Mouse (Mus musculus): ENCODE data around the gene 4930562C15Rik. TPM values are rescaled to one million over a fixed set of nuclear protein-coding genes. Genes with fewer than 3 reads are reported as not detected.

The 4930562C15Rik gene
- polyA plus RNA-seq, 1 experiment from 2014 or later = 0.93 TPM

DNA sequence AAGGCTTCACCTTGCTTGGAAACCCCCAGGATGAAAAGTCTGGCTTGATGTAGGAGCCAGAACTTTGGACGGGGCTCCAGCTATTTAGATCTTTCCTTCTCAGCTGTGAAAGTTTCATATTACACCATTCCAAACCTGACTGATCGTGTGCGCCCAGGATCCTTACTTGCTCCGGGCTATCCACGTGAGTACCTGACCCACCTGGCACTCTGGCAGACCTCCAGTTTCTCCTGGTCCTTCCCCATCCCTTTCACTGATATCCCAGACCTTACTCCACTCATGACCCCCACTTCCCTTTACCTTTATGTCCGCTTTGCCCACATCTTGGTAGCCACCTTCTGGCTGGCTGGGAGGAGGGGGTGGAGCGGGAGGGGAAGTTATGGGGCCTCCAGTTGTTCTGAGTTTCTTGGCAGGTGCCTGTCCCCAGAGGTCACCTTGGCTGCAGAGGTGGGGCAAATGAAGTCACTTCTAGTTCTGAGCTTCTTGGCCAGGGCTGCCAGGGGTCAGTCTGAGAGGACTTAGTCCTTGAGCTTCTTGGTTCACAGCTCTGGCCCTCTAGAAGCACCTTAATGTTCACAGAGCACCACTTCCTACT is 31.0 kb downstream of the 4930562C15Rik start:
- Histone ChIP-seq H3K4me3 (ENCODE audit: low read depth, low read length) (no peak overlapping the region), H3K36me3 (ENCODE audit: control insufficient read depth, insufficient read depth, low read length) (no peaks in the 10 kb centered on the region), H3K9me3 (ENCODE audit: control insufficient read depth, low read length) (no peaks in the 10 kb centered on the region), H3K4me1 (ENCODE audit: control insufficient read depth, insufficient read depth, low read length) (no peaks in the 10 kb centered on the region), H3K27ac (replicated peaks; ENCODE audit: low read depth, low read length) (no peak overlapping the region), H3K4me2 (ENCODE audit: low read depth, severe bottlenecking) (no peak overlapping the region), H3K9ac (ENCODE audit: low read length) (no peak overlapping the region), H3K27me3 (ENCODE audit: control insufficient read depth, insufficient read depth, low read length) (no peaks in the 10 kb centered on the region)
- no peak for ATAC-seq (ENCODE audit: insufficient number of reproducible peaks, low FRiP score, low TSS enrichment, low read depth)
- WGBS = 56% methylated on average over 7 of the region's 7 CpGs
- DNase-seq (ENCODE audit: low spot score) = no peak

DNA sequence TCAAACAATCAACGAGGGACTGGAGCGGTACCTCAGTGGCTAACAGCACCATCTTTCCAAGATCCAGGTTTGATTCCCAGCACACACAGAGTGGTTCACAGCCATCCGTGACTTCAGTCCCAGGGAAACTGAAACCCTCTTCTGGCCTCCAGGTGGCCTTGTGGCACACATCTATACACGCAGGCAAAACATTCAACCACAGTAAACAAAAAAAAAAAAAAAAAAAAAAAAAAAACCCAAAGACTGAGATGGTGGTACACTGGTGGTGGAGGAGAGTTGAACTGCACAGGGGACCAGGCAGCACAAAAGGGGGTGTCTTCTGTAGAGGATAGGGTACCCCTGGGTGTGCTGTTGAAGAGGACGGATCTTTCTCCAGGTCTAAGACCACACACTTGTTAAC is 35.3 kb downstream of the 4930562C15Rik start:
- Histone ChIP-seq H3K4me3 (ENCODE audit: low read depth, low read length) (no peak overlapping the region), H3K4me2 (ENCODE audit: low read depth, severe bottlenecking) (no peak overlapping the region), H3K36me3 (ENCODE audit: control insufficient read depth, insufficient read depth, low read length) (no peaks in the 10 kb centered on the region; the same call in 1 of the 2 replicates), H3K27ac (replicated peaks; ENCODE audit: low read depth, low read length) (no peak overlapping the region), H3K9ac (ENCODE audit: low read length) (no peak overlapping the region), H3K4me1 (ENCODE audit: control insufficient read depth, insufficient read depth, low read length) (no peaks in the 10 kb centered on the region), H3K27me3 (ENCODE audit: control insufficient read depth, insufficient read depth, low read length) (no peaks in the 10 kb centered on the region), H3K9me3 (ENCODE audit: control insufficient read depth, low read length) (no peaks in the 10 kb centered on the region)
- 90% methylated on average over 5 of the region's 5 CpGs for WGBS
- ATAC-seq (ENCODE audit: insufficient number of reproducible peaks, low FRiP score, low TSS enrichment, low read depth) (no peak), DNase-seq (ENCODE audit: low spot score) (no peak)

DNA sequence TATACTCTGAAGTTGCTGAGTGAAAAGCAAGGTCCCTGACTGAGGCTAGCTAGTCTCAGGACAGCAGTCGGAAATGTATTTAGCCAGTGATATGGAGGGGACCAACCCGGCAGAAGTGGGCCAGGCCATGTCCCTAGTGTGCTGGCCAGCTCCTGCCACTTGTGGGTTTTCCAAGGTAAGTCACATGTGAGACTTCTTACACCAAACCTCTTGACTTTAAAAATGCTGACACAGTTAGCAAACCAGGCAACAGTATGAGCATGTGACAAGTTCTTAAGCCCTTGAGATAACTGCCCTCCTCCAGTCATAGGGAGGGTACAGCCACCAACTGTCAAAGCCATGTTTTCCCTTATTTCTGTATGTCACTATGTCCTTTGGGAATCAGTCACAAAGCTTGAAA is 36.7 kb downstream of the 4930562C15Rik start:
- H3K27ac ChIP-seq (replicated peaks; ENCODE audit: low read depth, low read length) = no peak overlapping the region
- H3K27me3 ChIP-seq (ENCODE audit: control insufficient read depth, insufficient read depth, low read length) = no peaks in the 10 kb centered on the region
- no peaks in the 10 kb centered on the region for H3K9me3 ChIP-seq (ENCODE audit: control insufficient read depth, low read length)
- no peak overlapping the region for H3K9ac ChIP-seq (ENCODE audit: low read length)
- no peak overlapping the region for H3K4me3 ChIP-seq (ENCODE audit: low read depth, low read length)
- no peak for ATAC-seq (ENCODE audit: insufficient number of reproducible peaks, low FRiP score, low TSS enrichment, low read depth)
- no peak for DNase-seq (ENCODE audit: low spot score)
- 79% methylated on average over 2 of the region's 2 CpGs for WGBS
- no peak overlapping the region for H3K4me2 ChIP-seq (ENCODE audit: low read depth, severe bottlenecking)
- H3K36me3 ChIP-seq (ENCODE audit: control insufficient read depth, insufficient read depth, low read length) = peaks cover 6% of the 10 kb centered on the region
- H3K4me1 ChIP-seq (ENCODE audit: control insufficient read depth, insufficient read depth, low read length) = no peaks in the 10 kb centered on the region

DNA sequence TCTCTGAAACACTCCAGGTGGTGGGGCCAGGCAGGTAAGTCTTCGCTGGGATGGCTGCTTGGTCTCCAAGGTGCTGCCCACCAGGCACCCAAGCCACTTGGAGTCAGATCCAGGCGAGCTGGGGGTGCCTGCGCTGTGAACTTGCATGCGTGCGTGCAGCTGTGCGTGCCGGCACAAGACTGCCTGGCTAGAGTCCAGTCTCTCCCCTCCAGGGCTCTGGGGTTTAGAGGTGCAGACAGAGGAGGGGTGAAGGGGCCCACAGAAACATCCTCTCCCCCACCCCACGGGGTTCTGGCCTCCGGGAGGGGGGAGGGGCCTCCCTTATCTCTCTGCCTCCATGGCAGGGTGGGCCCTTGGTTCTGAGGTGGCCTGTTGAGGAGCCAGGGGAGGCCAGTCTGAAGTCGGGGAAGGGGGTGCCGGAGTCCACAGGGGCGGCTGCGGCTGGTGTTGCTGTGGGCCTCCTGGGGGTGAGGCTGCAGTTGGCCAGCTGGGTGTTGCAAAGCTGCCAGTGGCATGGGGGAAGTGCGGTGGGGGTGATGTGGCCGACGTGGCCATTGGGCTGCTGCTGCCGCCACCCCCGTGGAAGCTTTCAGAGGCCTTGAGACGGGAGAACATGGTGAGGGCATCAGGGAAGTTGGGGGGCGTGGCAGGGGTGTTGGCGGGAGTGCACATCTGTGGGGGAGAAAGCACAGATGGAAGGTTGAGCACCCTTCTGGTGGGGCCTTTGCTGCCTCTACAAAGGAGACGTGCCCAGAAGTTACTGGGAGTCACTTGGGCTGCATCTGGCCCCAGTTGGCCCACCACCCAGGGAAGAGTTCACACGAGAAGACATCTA is 40.2 kb downstream of the 4930562C15Rik start:
- H3K27ac ChIP-seq (replicated peaks; ENCODE audit: low read depth, low read length) = no peak overlapping the region
- no peak overlapping the region for H3K9ac ChIP-seq (ENCODE audit: low read length)
- no peak overlapping the region for H3K4me3 ChIP-seq (ENCODE audit: low read depth, low read length)
- H3K36me3 ChIP-seq (ENCODE audit: control insufficient read depth, insufficient read depth, low read length) = peaks cover 6% of the 10 kb centered on the region
- no peaks in the 10 kb centered on the region for H3K27me3 ChIP-seq (ENCODE audit: control insufficient read depth, insufficient read depth, low read length)
- H3K4me2 ChIP-seq (ENCODE audit: low read depth, severe bottlenecking) = no peak overlapping the region
- WGBS = 89% methylated on average over 23 of the region's 23 CpGs
- peaks cover 14% of the 10 kb centered on the region; the same call in 1 of the 2 replicates for H3K4me1 ChIP-seq (ENCODE audit: control insufficient read depth, insufficient read depth, low read length)
- DNase-seq (ENCODE audit: low spot score) = no peak
- no peak for ATAC-seq (ENCODE audit: insufficient number of reproducible peaks, low FRiP score, low TSS enrichment, low read depth)
- no peaks in the 10 kb centered on the region for H3K9me3 ChIP-seq (ENCODE audit: control insufficient read depth, low read length)

DNA sequence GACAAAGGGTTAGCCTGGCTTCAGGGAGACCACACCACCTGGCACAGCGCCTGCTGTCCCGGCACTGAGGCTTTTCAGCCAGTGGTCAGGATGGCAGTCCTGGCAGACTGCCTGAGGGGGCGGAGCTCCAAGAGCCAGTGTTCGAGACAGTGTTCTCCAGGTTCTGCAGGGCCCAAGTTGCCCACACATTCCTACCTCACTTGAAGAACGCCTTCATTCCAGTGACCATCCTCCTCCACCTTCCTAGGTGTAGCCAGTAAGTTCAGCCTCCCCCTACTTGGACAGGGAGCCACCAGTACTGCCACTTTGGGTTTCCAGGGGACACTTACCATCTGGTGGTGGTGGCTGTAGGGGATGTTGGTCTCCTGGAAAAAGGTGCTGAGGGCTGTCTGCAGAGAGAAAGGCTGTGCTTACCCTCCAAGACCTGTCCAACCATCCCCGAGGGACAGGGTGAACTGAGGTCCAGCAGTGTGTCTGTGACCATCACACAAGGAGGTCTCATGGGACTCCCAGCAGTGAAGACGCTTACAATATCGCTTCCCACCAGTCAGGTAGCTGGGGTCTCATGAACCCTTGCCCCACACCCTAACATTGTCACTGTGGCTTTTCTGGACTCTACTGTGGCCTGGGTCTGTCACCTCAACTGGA is 40.9 kb downstream of the 4930562C15Rik start:
- no peak overlapping the region for H3K4me3 ChIP-seq (ENCODE audit: low read depth, low read length)
- H3K9ac ChIP-seq (ENCODE audit: low read length) = no peak overlapping the region
- peaks cover 14% of the 10 kb centered on the region; the same call in 1 of the 2 replicates for H3K4me1 ChIP-seq (ENCODE audit: control insufficient read depth, insufficient read depth, low read length)
- DNase-seq (ENCODE audit: low spot score) = no peak
- no peak overlapping the region for H3K4me2 ChIP-seq (ENCODE audit: low read depth, severe bottlenecking)
- peaks cover 6% of the 10 kb centered on the region for H3K36me3 ChIP-seq (ENCODE audit: control insufficient read depth, insufficient read depth, low read length)
- ATAC-seq (ENCODE audit: insufficient number of reproducible peaks, low FRiP score, low TSS enrichment, low read depth) = no peak
- no peaks in the 10 kb centered on the region for H3K9me3 ChIP-seq (ENCODE audit: control insufficient read depth, low read length)
- 88% methylated on average over 8 of the region's 8 CpGs for WGBS
- no peaks in the 10 kb centered on the region for H3K27me3 ChIP-seq (ENCODE audit: control insufficient read depth, insufficient read depth, low read length)
- no peak overlapping the region for H3K27ac ChIP-seq (replicated peaks; ENCODE audit: low read depth, low read length)

DNA sequence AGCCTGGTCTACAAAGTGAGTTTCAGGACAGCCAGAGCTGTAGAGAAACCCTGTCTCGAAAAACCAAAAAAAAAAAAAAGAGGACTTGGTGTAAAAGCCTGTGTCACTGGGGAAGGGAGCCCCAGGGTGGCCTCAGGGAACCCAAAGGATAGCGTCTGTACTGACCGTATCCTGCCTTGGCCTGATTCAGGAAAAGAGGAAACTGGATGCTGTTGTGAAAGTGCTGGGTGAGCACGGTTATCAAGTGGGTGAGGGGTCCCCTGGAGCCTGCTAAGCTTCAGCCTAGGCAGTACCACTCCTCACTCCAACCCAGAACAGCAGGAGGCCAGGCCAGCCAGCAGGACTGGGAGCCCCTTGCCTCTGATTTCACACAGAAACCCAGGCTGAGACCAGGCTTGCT is 42.0 kb downstream of the 4930562C15Rik start:
- DNase-seq (ENCODE audit: low spot score) (no peak), ATAC-seq (ENCODE audit: insufficient number of reproducible peaks, low FRiP score, low TSS enrichment, low read depth) (no peak)
- Histone ChIP-seq H3K9me3 (ENCODE audit: control insufficient read depth, low read length) (no peaks in the 10 kb centered on the region), H3K4me1 (ENCODE audit: control insufficient read depth, insufficient read depth, low read length) (peaks cover 14% of the 10 kb centered on the region; the same call in 1 of the 2 replicates), H3K9ac (ENCODE audit: low read length) (no peak overlapping the region; the same call in 1 of the 2 replicates), H3K27ac (replicated peaks; ENCODE audit: low read depth, low read length) (no peak overlapping the region), H3K4me2 (ENCODE audit: low read depth, severe bottlenecking) (no peak overlapping the region; the same call in 1 of the 2 replicates), H3K27me3 (ENCODE audit: control insufficient read depth, insufficient read depth, low read length) (no peaks in the 10 kb centered on the region), H3K36me3 (ENCODE audit: control insufficient read depth, insufficient read depth, low read length) (peaks cover 6% of the 10 kb centered on the region), H3K4me3 (ENCODE audit: low read depth, low read length) (no peak overlapping the region)
- 92% methylated on average over 4 of the region's 4 CpGs for WGBS

DNA sequence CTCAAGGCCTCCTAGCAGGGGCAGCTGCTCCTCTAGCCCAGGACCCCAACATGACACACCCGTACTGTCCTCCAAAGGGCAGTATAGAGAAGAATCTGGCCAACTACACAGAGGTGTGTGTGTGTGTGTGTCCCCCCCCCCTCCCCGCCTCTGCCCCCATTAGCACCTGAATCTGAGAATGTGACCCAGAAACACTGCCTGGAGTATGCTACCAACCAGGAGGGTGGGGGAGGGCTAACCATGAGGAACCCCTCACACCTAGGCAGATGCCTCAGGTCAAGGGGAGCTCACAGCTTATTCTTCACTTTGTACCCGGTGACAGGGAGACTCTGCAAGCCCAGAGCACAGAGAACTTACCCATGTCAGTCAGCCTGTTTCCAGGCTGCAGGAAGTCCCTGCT is 42.5 kb downstream of the 4930562C15Rik start:
- no peak for DNase-seq (ENCODE audit: low spot score)
- ATAC-seq (ENCODE audit: insufficient number of reproducible peaks, low FRiP score, low TSS enrichment, low read depth) = no peak
- no peaks in the 10 kb centered on the region for H3K27me3 ChIP-seq (ENCODE audit: control insufficient read depth, insufficient read depth, low read length)
- no peak overlapping the region for H3K4me2 ChIP-seq (ENCODE audit: low read depth, severe bottlenecking)
- H3K4me1 ChIP-seq (ENCODE audit: control insufficient read depth, insufficient read depth, low read length) = peaks cover 14% of the 10 kb centered on the region; the same call in 1 of the 2 replicates
- H3K27ac ChIP-seq (replicated peaks; ENCODE audit: low read depth, low read length) = no peak overlapping the region
- 0 out of 2 replicates have a peak overlapping the region, but pooled peaks have one; percentile 2 for H3K4me3 ChIP-seq (ENCODE audit: low read depth, low read length)
- no peak overlapping the region; the same call in 1 of the 2 replicates for H3K9ac ChIP-seq (ENCODE audit: low read length)
- no peaks in the 10 kb centered on the region for H3K9me3 ChIP-seq (ENCODE audit: control insufficient read depth, low read length)
- H3K36me3 ChIP-seq (ENCODE audit: control insufficient read depth, insufficient read depth, low read length) = peaks cover 6% of the 10 kb centered on the region
- WGBS = 78% methylated on average over 3 of the region's 3 CpGs

DNA sequence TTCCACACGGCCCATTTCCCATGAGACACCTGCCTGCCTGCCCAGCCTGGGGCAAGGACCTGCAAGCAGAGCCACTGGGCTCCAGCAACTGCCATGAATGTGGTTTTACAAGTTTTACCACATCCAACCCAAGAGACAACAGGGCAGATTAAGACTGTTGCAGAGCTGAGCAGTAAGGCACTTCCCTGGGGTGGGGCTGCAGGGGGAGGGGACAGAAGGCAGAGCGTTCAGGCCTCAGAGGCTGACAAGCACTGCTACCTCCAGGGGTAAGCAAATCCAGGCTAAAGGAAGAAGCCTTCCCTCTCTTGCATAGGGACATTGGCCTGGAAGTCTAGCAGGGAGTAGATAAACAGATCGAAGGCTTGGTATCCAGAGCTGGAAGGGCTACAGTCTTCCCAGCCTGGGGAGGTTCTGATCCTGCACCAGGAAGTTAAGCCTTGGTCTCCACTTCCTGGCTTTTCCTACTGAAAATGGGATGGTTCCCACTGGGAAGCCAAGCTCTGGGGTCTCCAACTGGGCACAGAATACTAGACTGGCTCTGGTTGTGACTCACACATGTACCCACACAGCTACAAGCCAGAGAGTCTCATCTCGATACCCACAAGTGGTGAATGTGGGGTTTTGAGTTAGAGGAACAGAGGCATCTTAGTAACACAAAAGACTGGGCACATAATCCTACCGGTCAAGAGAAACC is 43.1 kb downstream of the 4930562C15Rik start:
- H3K4me2 ChIP-seq (ENCODE audit: low read depth, severe bottlenecking) = peak overlapping the region; percentile 82
- 40% methylated on average over 5 of the region's 5 CpGs for WGBS
- ATAC-seq (ENCODE audit: insufficient number of reproducible peaks, low FRiP score, low TSS enrichment, low read depth) = no peak
- no peaks in the 10 kb centered on the region for H3K27me3 ChIP-seq (ENCODE audit: control insufficient read depth, insufficient read depth, low read length)
- no peaks in the 10 kb centered on the region for H3K9me3 ChIP-seq (ENCODE audit: control insufficient read depth, low read length)
- H3K4me1 ChIP-seq (ENCODE audit: control insufficient read depth, insufficient read depth, low read length) = peaks cover 14% of the 10 kb centered on the region; the same call in 1 of the 2 replicates
- H3K36me3 ChIP-seq (ENCODE audit: control insufficient read depth, insufficient read depth, low read length) = peaks cover 6% of the 10 kb centered on the region
- DNase-seq (ENCODE audit: low spot score) = no peak
- H3K9ac ChIP-seq (ENCODE audit: low read length) = peak overlapping the region; percentile 82; the same call in 1 of the 2 replicates
- H3K27ac ChIP-seq (replicated peaks; ENCODE audit: low read depth, low read length) = no peak overlapping the region; the same call in 1 of the 2 replicates
- peak overlapping the region; percentile 86 for H3K4me3 ChIP-seq (ENCODE audit: low read depth, low read length)

Measured in limb, embryonic 11.5 days (tissue).